Mouse (Mus musculus): ENCODE data around the gene Uhrf2.

GRCm38 (mm10) chr19:30029894-30030635 lies at the start of gene Uhrf2:
- TF ChIP-seq CTCF (IDR thresholded peaks at IDR 0.05; ENCODE audit: low read depth, low read length) (no peak), TAL1 (conservative IDR thresholded peaks at IDR 0.05; ENCODE audit: low read depth, low read length) (no peak), GATA1 (IDR thresholded peaks at IDR 0.05; ENCODE audit: borderline replicate concordance, low read length) (no peak)
